Mouse (Mus musculus): ENCODE results near the gene Ppid.

Ppid gene

GRCm38 (mm10) chr3:79590863-79591792, at the start of gene Ppid:
TSS of gene Ppid (plus strand) at chr3:79591342.
- DNase-seq, result peak; percentile 70

GRCm38 (mm10) chr3:79542585-79542984, 48.6 kb upstream of the Ppid start:
- DNase-seq, result peak; percentile 33

GRCm38 (mm10) chr3:79548681-79549437, 42.3 kb upstream of the Ppid start:
- DNase-seq, result no peak

GRCm38 (mm10) chr3:79549751-79550393, 41.3 kb upstream of the Ppid start:
- DNase-seq, result peak; percentile 30

- no peak for DNase-seq
These were observed 39.2 kb upstream of the Ppid start for GRCm38 (mm10) chr3:79551826-79552552.

GRCm38 (mm10) chr3:79553779-79554178, 37.4 kb upstream of the Ppid start:
- no peak for DNase-seq

- DNase-seq, result peak; percentile 43
These were observed 36.1 kb upstream of the Ppid start for GRCm38 (mm10) chr3:79555061-79555460.

- peak; percentile 57 for DNase-seq
These were observed 31.9 kb upstream of the Ppid start for GRCm38 (mm10) chr3:79559021-79559772.

GRCm38 (mm10) chr3:79559773-79560045, 31.4 kb upstream of the Ppid start:
- no peak for DNase-seq

GRCm38 (mm10) chr3:79560555-79560954, 30.6 kb upstream of the Ppid start:
- DNase-seq, result no peak

- DNase-seq, result no peak
These were observed 29.1 kb upstream of the Ppid start for GRCm38 (mm10) chr3:79561784-79562715.

- DNase-seq, result no peak
These were observed 27.6 kb upstream of the Ppid start for GRCm38 (mm10) chr3:79563511-79563910.

GRCm38 (mm10) chr3:79564875-79565606, 26.1 kb upstream of the Ppid start:
- no peak for DNase-seq

- DNase-seq, result peak; percentile 54
These were observed 24.1 kb upstream of the Ppid start for GRCm38 (mm10) chr3:79566716-79567691.

GRCm38 (mm10) chr3:79567703-79568362, 23.3 kb upstream of the Ppid start, which contains the start of gene Fnip2:
TSS of gene Fnip2 (minus strand) at chr3:79567796.
- DNase-seq, result peak; percentile 94

- DNase-seq, result no peak
These were observed 22.4 kb upstream of the Ppid start for GRCm38 (mm10) chr3:79568629-79569350.

- no peak for DNase-seq
These were observed 21.8 kb upstream of the Ppid start for GRCm38 (mm10) chr3:79569351-79569681.

- DNase-seq, result no peak
These were observed 18.7 kb upstream of the Ppid start for GRCm38 (mm10) chr3:79572399-79572798.
